In genomic region chr4:137485258-137485960, GRCm38 (mm10) we compare ENCODE assay signal across 10 mouse cellular contexts. TPM values are rescaled to one million over a fixed set of nuclear protein-coding genes. Genes with fewer than 3 reads are reported as not detected.
DNase-seq lines count a peak whose midpoint lies in the region; ATAC-seq lines count a peak whose summit lies in the region.
"Had no signal": no experiment of that assay in that cellular context is flagged by ENCODE, and none has a peak within 500 bp of the region (broad histone marks: within the 10 kb centered on the region; RNA-seq: fewer than 3 reads in every experiment).

No protein-coding gene starts in this region.

- H3K9ac ChIP-seq in midbrain, embryonic 16.5 days (ENCODE audit: low read depth, low read length) = no peak overlapping the region
- H3K9ac ChIP-seq in intestine, embryonic 15.5 days = peak overlapping the region; percentile 5; the same call in 1 of the 2 replicates
- H3K9ac ChIP-seq in neural tube, embryonic 13.5 days = peak overlapping the region; percentile 49; the same call in 1 of the 2 replicates

- H3K9me3 ChIP-seq in midbrain, embryonic 10.5 days (replicated peaks) = no peaks in the 10 kb centered on the region
- H3K9me3 ChIP-seq in midbrain, embryonic 16.5 days (replicated peaks; ENCODE audit: control insufficient read depth, low read length, poor library complexity, severe bottlenecking) = no peaks in the 10 kb centered on the region
- H3K9me3 ChIP-seq in intestine, embryonic 15.5 days = no peaks in the 10 kb centered on the region
- no peaks in the 10 kb centered on the region for H3K9me3 ChIP-seq in neural tube, embryonic 13.5 days

- no peak overlapping the region for H3K4me3 ChIP-seq in midbrain, embryonic 10.5 days
- H3K4me3 ChIP-seq in midbrain, embryonic 16.5 days (ENCODE audit: low read depth, low read length) = no peak overlapping the region
- no peak overlapping the region for H3K4me3 ChIP-seq in intestine, embryonic 15.5 days (replicated peaks)
- H3K4me3 ChIP-seq in neural tube, embryonic 13.5 days = no peak overlapping the region
- H3K4me3 ChIP-seq: left cerebral cortex, adult 2 months had no signal

- DNase-seq in gastrocnemius, postnatal 10 days = peak; percentile 26
- no peak for DNase-seq in gastrocnemius, postnatal 25 days
- DNase-seq in midbrain, embryonic 10.5 days (ENCODE audit: low spot score) = no peak
- DNase-seq in left cerebral cortex, adult 9 months (ENCODE audit: low spot score in 2 of 2) = no peak

- 53% methylated on average over 14 of the region's 14 CpGs for WGBS in midbrain, embryonic 10.5 days
- 52% methylated on average over 14 of the region's 14 CpGs for WGBS in midbrain, embryonic 16.5 days
- 32% methylated on average over 14 of the region's 14 CpGs for WGBS in intestine, embryonic 15.5 days
- WGBS in neural tube, embryonic 13.5 days = 25% methylated on average over 14 of the region's 14 CpGs

- no peaks in the 10 kb centered on the region for H3K36me3 ChIP-seq in midbrain, embryonic 10.5 days
- no peaks in the 10 kb centered on the region for H3K36me3 ChIP-seq in midbrain, embryonic 16.5 days (ENCODE audit: control insufficient read depth, insufficient read depth, low read length)
- H3K36me3 ChIP-seq in intestine, embryonic 15.5 days = no peaks in the 10 kb centered on the region
- H3K36me3 ChIP-seq in neural tube, embryonic 13.5 days = no peaks in the 10 kb centered on the region

- peaks cover 90% of the 10 kb centered on the region for H3K4me1 ChIP-seq in midbrain, embryonic 10.5 days
- peaks cover 9% of the 10 kb centered on the region; the same call in 1 of the 2 replicates for H3K4me1 ChIP-seq in midbrain, embryonic 16.5 days (ENCODE audit: control insufficient read depth, insufficient read depth, low read length)
- H3K4me1 ChIP-seq in intestine, embryonic 15.5 days (replicated peaks) = peaks cover 90% of the 10 kb centered on the region
- H3K4me1 ChIP-seq in neural tube, embryonic 13.5 days (replicated peaks) = peaks cover 81% of the 10 kb centered on the region

- no peak for ATAC-seq in midbrain, embryonic 16.5 days
- ATAC-seq in intestine, embryonic 15.5 days = no peak
- no peak for ATAC-seq in neural tube, embryonic 13.5 days (ENCODE audit: low read depth)
- no peak for ATAC-seq in inflammation-experienced regulatory T-cells, adult 6 months
- ATAC-seq: CD4-positive, CD25-positive, alpha-beta regulatory T cell, adult 4 months had no signal

- H3K27me3 ChIP-seq in midbrain, embryonic 10.5 days (ENCODE audit: low read depth, poor library complexity, severe bottlenecking) = 0 out of 2 replicates have a peak, but pooled peaks cover 6% of the 10 kb centered on the region
- H3K27me3 ChIP-seq in midbrain, embryonic 16.5 days (ENCODE audit: control insufficient read depth, insufficient read depth, low read depth, low read length) = no peaks in the 10 kb centered on the region
- H3K27me3 ChIP-seq in intestine, embryonic 15.5 days (replicated peaks) = no peaks in the 10 kb centered on the region
- peaks cover 5% of the 10 kb centered on the region; the same call in 1 of the 2 replicates for H3K27me3 ChIP-seq in neural tube, embryonic 13.5 days

- H3K4me2 ChIP-seq in midbrain, embryonic 16.5 days (ENCODE audit: low read length) = no peak overlapping the region
- peak overlapping the region; percentile 29; the same call in 1 of the 2 replicates for H3K4me2 ChIP-seq in intestine, embryonic 15.5 days (replicated peaks)
- H3K4me2 ChIP-seq in neural tube, embryonic 13.5 days = no peak overlapping the region

- peak overlapping the region; percentile 79 for H3K27ac ChIP-seq in midbrain, embryonic 10.5 days (replicated peaks)
- no peak overlapping the region for H3K27ac ChIP-seq in midbrain, embryonic 16.5 days (ENCODE audit: low read length)
- peak overlapping the region; percentile 68; the same call in 1 of the 2 replicates for H3K27ac ChIP-seq in intestine, embryonic 15.5 days
- peak overlapping the region; percentile 46 for H3K27ac ChIP-seq in neural tube, embryonic 13.5 days (replicated peaks)
- H3K27ac ChIP-seq: left cerebral cortex, adult 2 months had no signal

RNA-seq across cellular contexts. Expression of gene Hspg2, which starts 16.8 kb away (rescaled TPM):
- total RNA-seq in gastrocnemius, postnatal 10 days (2021) = 100 to 1,000 TPM; 256 to 295 TPM
- 100 to 1,000 TPM; 105 to 107 TPM for total RNA-seq in gastrocnemius, postnatal 25 days (2021)
- polyA plus RNA-seq in midbrain, embryonic 10.5 days (2016; fragmentation: Nextera tagmentation; extraction: Ambion mirVana) = 11.6 and 15.3 TPM in 2 replicates
- polyA plus RNA-seq in midbrain, embryonic 16.5 days (2015; fragmentation: Nextera tagmentation; extraction: Ambion mirVana) = 3.4 and 3.6 TPM in 2 replicates
- polyA plus RNA-seq in intestine, embryonic 15.5 days (2015; fragmentation: Nextera tagmentation; extraction: Ambion mirVana) = 20.9 and 23.0 TPM in 2 replicates
- polyA plus RNA-seq in neural tube, embryonic 13.5 days (2015; fragmentation: Nextera tagmentation; extraction: Ambion mirVana) = 8.6 and 9.6 TPM in 2 replicates
- not detected for polyA plus RNA-seq in inflammation-experienced regulatory T-cells, adult 6 months (2017; shearing (Covaris generic))
- polyA plus RNA-seq: CD4-positive, CD25-positive, alpha-beta regulatory T cell, adult 4 months had no signal

RNA-seq across cellular contexts. Expression of gene 1700013G24Rik, which starts 32.3 kb away (rescaled TPM):
- not detected for total RNA-seq in gastrocnemius, postnatal 10 days (2021)
- total RNA-seq in gastrocnemius, postnatal 25 days (2021) = not detected
- not detected in 2 replicates for polyA plus RNA-seq in midbrain, embryonic 10.5 days (2016; fragmentation: Nextera tagmentation; extraction: Ambion mirVana)
- not detected in 2 replicates for polyA plus RNA-seq in midbrain, embryonic 16.5 days (2015; fragmentation: Nextera tagmentation; extraction: Ambion mirVana)
- not detected in 2 replicates for polyA plus RNA-seq in intestine, embryonic 15.5 days (2015; fragmentation: Nextera tagmentation; extraction: Ambion mirVana)
- not detected in 2 replicates for polyA plus RNA-seq in neural tube, embryonic 13.5 days (2015; fragmentation: Nextera tagmentation; extraction: Ambion mirVana)
- not detected for polyA plus RNA-seq in inflammation-experienced regulatory T-cells, adult 6 months (2017; shearing (Covaris generic))
- total RNA-seq: left cerebral cortex, adult 2 months had no signal
- polyA plus RNA-seq: CD4-positive, CD25-positive, alpha-beta regulatory T cell, adult 4 months had no signal

RNA-seq across cellular contexts. Expression of gene Cela3b, which starts 55.1 kb away (rescaled TPM):
- not detected for total RNA-seq in gastrocnemius, postnatal 10 days (2021)
- not detected for total RNA-seq in gastrocnemius, postnatal 25 days (2021)
- not detected in 2 replicates for polyA plus RNA-seq in midbrain, embryonic 10.5 days (2016; fragmentation: Nextera tagmentation; extraction: Ambion mirVana)
- not detected in 2 replicates for polyA plus RNA-seq in midbrain, embryonic 16.5 days (2015; fragmentation: Nextera tagmentation; extraction: Ambion mirVana)
- 74.8 and 281 TPM in 2 replicates for polyA plus RNA-seq in intestine, embryonic 15.5 days (2015; fragmentation: Nextera tagmentation; extraction: Ambion mirVana)
- polyA plus RNA-seq in neural tube, embryonic 13.5 days (2015; fragmentation: Nextera tagmentation; extraction: Ambion mirVana) = not detected in 2 replicates
- not detected for polyA plus RNA-seq in inflammation-experienced regulatory T-cells, adult 6 months (2017; shearing (Covaris generic))
- total RNA-seq: left cerebral cortex, adult 2 months had no signal
- polyA plus RNA-seq: CD4-positive, CD25-positive, alpha-beta regulatory T cell, adult 4 months had no signal

Comparison
In these comparisons a context has a peak if more than half of its experiments do, and no peak if none do; other contexts are left out.
1. RNA of gene Cela3b, which starts 55.1 kb away (polyA plus RNA-seq): 74.8 to 281 TPM in intestine, embryonic 15.5 days; not detected in midbrain, embryonic 10.5 days, not detected in midbrain, embryonic 16.5 days, not detected in neural tube, embryonic 13.5 days and not detected in inflammation-experienced regulatory T-cells, adult 6 months; every median in the first group is over 10 times any median in the second.